Comparison of ENCODE assay signal across 8 mouse cellular contexts in the genomic region with DNA sequence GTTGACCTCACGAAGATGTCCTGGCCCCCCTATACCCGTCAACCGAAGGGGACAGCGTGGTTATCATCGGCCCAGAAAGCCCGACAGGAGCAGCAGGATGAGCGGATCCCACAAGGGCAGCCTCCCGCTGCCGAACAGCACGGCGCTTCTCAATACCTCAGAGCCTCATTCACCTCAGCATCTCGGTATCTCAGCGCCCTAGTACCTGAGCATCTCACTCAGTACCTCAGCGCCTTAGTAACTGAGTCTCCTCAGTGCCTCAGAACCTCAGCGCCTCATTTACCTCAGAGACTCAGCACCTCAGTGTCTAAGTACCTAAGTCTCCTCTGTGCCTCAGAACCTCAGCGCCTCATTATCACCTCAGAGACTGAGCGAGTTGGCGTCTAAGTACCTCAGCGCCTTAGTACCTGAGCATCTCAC. TPM values are rescaled to one million over a fixed set of nuclear protein-coding genes. Genes with fewer than 3 reads are reported as not detected.
DNase-seq lines count a peak whose midpoint lies in the region; ATAC-seq lines count a peak whose summit lies in the region.

No protein-coding gene starts in this region.

- peak overlapping the region; percentile 61 for H3K27ac ChIP-seq in forebrain, embryonic 13.5 days
- peak overlapping the region; percentile 89 for H3K27ac ChIP-seq in liver, embryonic 15.5 days (replicated peaks)

- H3K9ac ChIP-seq in forebrain, embryonic 13.5 days = peak overlapping the region; percentile 82
- peak overlapping the region; percentile 82 for H3K9ac ChIP-seq in liver, embryonic 15.5 days

- no peaks in the 10 kb centered on the region for H3K9me3 ChIP-seq in forebrain, embryonic 13.5 days (replicated peaks)
- no peaks in the 10 kb centered on the region for H3K9me3 ChIP-seq in liver, embryonic 15.5 days (replicated peaks)

- H3K4me1 ChIP-seq in forebrain, embryonic 13.5 days = peaks cover 13% of the 10 kb centered on the region
- H3K4me1 ChIP-seq in liver, embryonic 15.5 days (replicated peaks) = peaks cover 22% of the 10 kb centered on the region

- 1% methylated on average over 19 of the region's 19 CpGs for WGBS in forebrain, embryonic 13.5 days
- WGBS in liver, embryonic 15.5 days (ENCODE audit: insufficient replicate concordance) = under 1% methylated on average over 19 of the region's 19 CpGs

- peak overlapping the region; percentile 82 for H3K4me3 ChIP-seq in forebrain, embryonic 13.5 days
- peak overlapping the region; percentile 85 for H3K4me3 ChIP-seq in liver, embryonic 15.5 days (replicated peaks)

- H3K36me3 ChIP-seq in forebrain, embryonic 13.5 days (ENCODE audit: poor library complexity, severe bottlenecking) = no peaks in the 10 kb centered on the region
- no peaks in the 10 kb centered on the region for H3K36me3 ChIP-seq in liver, embryonic 15.5 days (replicated peaks)

- H3K4me2 ChIP-seq in forebrain, embryonic 13.5 days = peak overlapping the region; percentile 91
- peak overlapping the region; percentile 85 for H3K4me2 ChIP-seq in liver, embryonic 15.5 days

- ATAC-seq in forebrain, embryonic 13.5 days = no peak
- ATAC-seq in liver, embryonic 15.5 days (ENCODE audit: insufficient read depth) = no peak; the same call in 1 of the 2 replicates
- no peak for ATAC-seq in megakaryocyte-erythroid progenitor cell, adult 5-6 weeks (replicated peaks; ENCODE audit: low FRiP score, low TSS enrichment, poor library complexity, severe bottlenecking)

- peak; percentile 7 for DNase-seq in adrenal gland, postnatal 14 days
- no peak for DNase-seq in adrenal gland, postnatal 25 days
- DNase-seq in right cerebral cortex, adult 2 months (ENCODE audit: low spot score in 2 of 2) = peak; percentile 22 to 29
- no peak for DNase-seq in right cerebral cortex, adult 18-20 months
- DNase-seq in gastrocnemius, adult 8-10 months (ENCODE audit: low spot score in 2 of 2) = no peak

- peaks cover 3% of the 10 kb centered on the region; the same call in 1 of the 2 replicates for H3K27me3 ChIP-seq in forebrain, embryonic 13.5 days
- peaks cover 30% of the 10 kb centered on the region for H3K27me3 ChIP-seq in liver, embryonic 15.5 days

RNA-seq across cellular contexts. Expression of gene Syt14, which starts 0.6 kb away (rescaled TPM):
- total RNA-seq in adrenal gland, postnatal 14 days (2021) = 6.6 and 6.8 TPM in 2 replicates
- 8.8 and 12.8 TPM in 2 replicates for total RNA-seq in adrenal gland, postnatal 25 days (2021)
- 6.2 and 7.6 TPM in 2 replicates for polyA plus RNA-seq in forebrain, embryonic 13.5 days (2015; fragmentation: Nextera tagmentation; extraction: Ambion mirVana)
- 5.8 and 6.1 TPM in 2 replicates for polyA plus RNA-seq in liver, embryonic 15.5 days (2015; fragmentation: Nextera tagmentation; extraction: Ambion mirVana)
- not detected in 2 replicates for total RNA-seq in megakaryocyte-erythroid progenitor cell, adult 5-6 weeks (2014; fragmentation: Nextera tagmentation)
- not detected in 2 replicates for total RNA-seq in megakaryocyte-erythroid progenitor cell, adult 5-6 weeks (2017)
- total RNA-seq in gastrocnemius, adult 8-10 months (2022) = under 1 TPM; 0.07 to 0.22 (median 0.11) TPM

Comparison
In these comparisons a context has a peak if more than half of its experiments do, and no peak if none do; other contexts are left out.
1. DNase-seq: peak in adrenal gland, postnatal 14 days (single experiment) and right cerebral cortex, adult 2 months (2 of 2); none in adrenal gland, postnatal 25 days (single experiment), right cerebral cortex, adult 18-20 months (single experiment) and gastrocnemius, adult 8-10 months (0 of 2).